Comparison of ENCODE assay signal across 9 mouse cellular contexts in the genomic region with DNA sequence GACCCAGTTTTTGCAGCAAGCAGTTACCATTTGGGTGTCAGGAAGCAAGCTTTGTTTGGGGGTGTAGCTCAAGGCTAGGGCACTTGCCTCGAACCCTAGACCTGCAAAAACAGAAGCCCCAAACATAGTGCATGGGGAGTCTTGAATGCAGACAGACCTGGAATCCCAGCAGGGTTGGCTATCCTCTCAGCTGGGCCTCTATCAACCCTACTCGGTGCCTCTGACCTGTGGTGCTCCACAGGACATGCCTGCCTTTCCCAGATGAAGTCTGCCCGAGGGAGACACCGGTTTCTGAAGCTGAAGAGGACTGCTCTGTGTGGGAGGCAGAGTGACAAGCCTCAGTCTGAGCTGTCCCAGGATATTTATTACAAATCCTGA.
DNase-seq lines count a peak whose midpoint lies in the region; ATAC-seq and TF ChIP-seq lines count a peak whose summit lies in the region.
"Had no signal": no experiment of that assay in that cellular context is flagged by ENCODE, and none has a peak within 500 bp of the region (broad histone marks: within the 10 kb centered on the region; RNA-seq: fewer than 3 reads in every experiment).

No protein-coding gene starts in this region.

- peak overlapping the region; percentile 50 for H3K27ac ChIP-seq in left cerebral cortex, adult 2 months
- peak overlapping the region; percentile 88 for H3K27ac ChIP-seq in embryonic facial prominence, embryonic 15.5 days (replicated peaks)
- H3K27ac ChIP-seq in intestine, embryonic 16.5 days (ENCODE audit: low read length), result peak overlapping the region; percentile 94
- peak overlapping the region; percentile 86 for H3K27ac ChIP-seq in neural tube, embryonic 13.5 days (replicated peaks)
- H3K27ac ChIP-seq: macrophage had no signal

- no peaks in the 10 kb centered on the region for H3K36me3 ChIP-seq in embryonic facial prominence, embryonic 15.5 days
- no peaks in the 10 kb centered on the region for H3K36me3 ChIP-seq in intestine, embryonic 16.5 days (ENCODE audit: control insufficient read depth, insufficient read depth, low read length)
- H3K36me3 ChIP-seq in neural tube, embryonic 13.5 days, result no peaks in the 10 kb centered on the region

- no peaks in the 10 kb centered on the region for H3K27me3 ChIP-seq in embryonic facial prominence, embryonic 15.5 days
- H3K27me3 ChIP-seq in intestine, embryonic 16.5 days (replicated peaks; ENCODE audit: control insufficient read depth, insufficient read depth, low read length), result no peaks in the 10 kb centered on the region
- H3K27me3 ChIP-seq in neural tube, embryonic 13.5 days, result no peaks in the 10 kb centered on the region

- H3K9ac ChIP-seq in embryonic facial prominence, embryonic 15.5 days, result no peak overlapping the region
- H3K9ac ChIP-seq in intestine, embryonic 16.5 days (ENCODE audit: low read depth, low read length), result no peak overlapping the region
- 0 out of 2 replicates have a peak overlapping the region, but pooled peaks have one; percentile 31 for H3K9ac ChIP-seq in neural tube, embryonic 13.5 days

- H3K4me1 ChIP-seq in embryonic facial prominence, embryonic 15.5 days, result peaks cover 40% of the 10 kb centered on the region
- peaks cover 48% of the 10 kb centered on the region for H3K4me1 ChIP-seq in intestine, embryonic 16.5 days (ENCODE audit: control insufficient read depth, insufficient read depth, low read length)
- peaks cover 51% of the 10 kb centered on the region for H3K4me1 ChIP-seq in neural tube, embryonic 13.5 days (replicated peaks)

- intact Hi-C loops in left cerebral cortex, adult 2 months (cut with DNase I), result no loop called here
- intact Hi-C loops in left cerebral cortex, postnatal 4 days (cut with DNase I), result no loop called here

- no peak for TF ChIP-seq CTCF in left cerebral cortex, adult 2 months (IDR thresholded peaks at IDR 0.05)

- DNase-seq in left cerebral cortex, adult 2 months (ENCODE audit: extremely low spot score in 1 of 2, low spot score in 2 of 2), result no peak
- no peak for DNase-seq in left cerebral cortex, adult 18-20 months (ENCODE audit: low spot score in 2 of 2)
- DNase-seq in cerebellum, adult 18-20 months, result no peak
- no peak for DNase-seq in left cerebral cortex, postnatal 4 days
- DNase-seq: cerebellum, adult 11-12 months had no signal

- no peak overlapping the region for H3K4me2 ChIP-seq in embryonic facial prominence, embryonic 15.5 days (replicated peaks)
- H3K4me2 ChIP-seq in intestine, embryonic 16.5 days (ENCODE audit: low read depth, low read length), result no peak overlapping the region
- no peak overlapping the region for H3K4me2 ChIP-seq in neural tube, embryonic 13.5 days

- no peaks in the 10 kb centered on the region for H3K9me3 ChIP-seq in embryonic facial prominence, embryonic 15.5 days (replicated peaks)
- H3K9me3 ChIP-seq in intestine, embryonic 16.5 days (ENCODE audit: control insufficient read depth, low read length), result no peaks in the 10 kb centered on the region
- H3K9me3 ChIP-seq in neural tube, embryonic 13.5 days, result no peaks in the 10 kb centered on the region

- ATAC-seq in embryonic facial prominence, embryonic 15.5 days (ENCODE audit: insufficient number of reproducible peaks, low FRiP score, low TSS enrichment, low read depth), result no peak
- ATAC-seq in intestine, embryonic 16.5 days, result no peak
- ATAC-seq in neural tube, embryonic 13.5 days (ENCODE audit: low read depth), result no peak

- WGBS in embryonic facial prominence, embryonic 15.5 days, result 10% methylated on average over 4 of the region's 4 CpGs
- WGBS in intestine, embryonic 16.5 days, result 26% methylated on average over 4 of the region's 4 CpGs
- WGBS in neural tube, embryonic 13.5 days, result 26% methylated on average over 4 of the region's 4 CpGs

- H3K4me3 ChIP-seq in left cerebral cortex, adult 2 months, result no peak overlapping the region
- no peak overlapping the region for H3K4me3 ChIP-seq in embryonic facial prominence, embryonic 15.5 days (replicated peaks)
- H3K4me3 ChIP-seq in intestine, embryonic 16.5 days (ENCODE audit: low read length), result no peak overlapping the region
- no peak overlapping the region for H3K4me3 ChIP-seq in neural tube, embryonic 13.5 days
